Comparison of ENCODE assay signal across 17 mouse cellular contexts in the genomic region with DNA sequence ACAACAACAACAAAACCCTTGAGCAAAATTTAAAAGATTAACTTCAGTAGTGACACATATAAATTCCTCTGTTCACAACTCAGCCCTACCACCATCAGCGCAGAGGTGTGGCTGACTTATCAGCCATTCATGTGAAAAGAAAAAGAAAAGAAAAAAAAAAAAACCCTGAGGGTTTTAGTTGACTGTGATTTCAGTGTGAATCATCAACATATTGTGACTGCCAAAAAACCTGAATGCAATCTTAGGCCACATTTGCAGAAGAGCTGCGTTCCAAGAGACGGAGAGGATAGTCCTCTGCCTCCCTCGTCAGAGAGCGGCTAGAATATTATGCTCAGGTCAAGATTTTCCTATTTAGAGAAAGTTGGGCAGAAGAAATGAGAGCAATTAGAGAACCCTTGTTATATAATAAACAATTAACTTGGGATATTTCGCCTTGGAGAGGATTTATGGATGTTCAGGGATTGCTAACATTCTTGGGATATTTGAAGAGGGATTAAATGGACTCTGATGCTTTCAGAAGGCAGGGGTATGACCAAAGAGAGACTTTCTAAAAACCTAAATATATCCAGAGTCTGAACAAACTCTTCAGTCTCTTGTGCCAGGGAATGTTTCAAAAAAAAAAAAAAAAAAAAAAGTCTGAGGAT. TPM values are rescaled to one million over a fixed set of nuclear protein-coding genes. Genes with fewer than 3 reads are reported as not detected.
DNase-seq lines count a peak whose midpoint lies in the region; ATAC-seq and TF ChIP-seq lines count a peak whose summit lies in the region.
"Had no signal": no experiment of that assay in that cellular context is flagged by ENCODE, and none has a peak within 500 bp of the region (broad histone marks: within the 10 kb centered on the region; RNA-seq: fewer than 3 reads in every experiment).

No protein-coding gene starts in this region.

- no peak overlapping the region for H3K4me2 ChIP-seq in heart, postnatal 0 days (ENCODE audit: low read depth, low read length)
- H3K4me2 ChIP-seq: forebrain, embryonic 15.5 days; heart, embryonic 13.5 days; hindbrain, embryonic 12.5 days had no signal

- TF ChIP-seq EP300 in heart, postnatal 0 days (IDR thresholded peaks at IDR 0.05; ENCODE audit: low read depth) = no peak

- H3K4me3 ChIP-seq in heart, postnatal 0 days (ENCODE audit: low read depth, low read length) = no peak overlapping the region
- H3K4me3 ChIP-seq in embryonic fibroblast, embryonic 13.5 days (ENCODE audit: insufficient read depth, low read length) = no peak overlapping the region
- H3K4me3 ChIP-seq: forebrain, embryonic 15.5 days; heart, embryonic 13.5 days; hindbrain, embryonic 12.5 days had no signal

- H3K4me1 ChIP-seq in heart, postnatal 0 days (ENCODE audit: control insufficient read depth, insufficient read depth) = peaks cover 31% of the 10 kb centered on the region
- peaks cover 10% of the 10 kb centered on the region for H3K4me1 ChIP-seq in embryonic fibroblast, embryonic 13.5 days (ENCODE audit: control insufficient read depth, insufficient read depth, low read length)
- H3K4me1 ChIP-seq: forebrain, embryonic 15.5 days; hindbrain, embryonic 12.5 days had no signal

- no peaks in the 10 kb centered on the region; the same call in 1 of the 2 replicates for H3K36me3 ChIP-seq in heart, postnatal 0 days (replicated peaks; ENCODE audit: control insufficient read depth, insufficient read depth, low read length)
- H3K36me3 ChIP-seq: forebrain, embryonic 15.5 days; heart, embryonic 13.5 days; hindbrain, embryonic 12.5 days had no signal

- peak overlapping the region; percentile 75 for H3K27ac ChIP-seq in heart, postnatal 0 days (ENCODE audit: low read depth)
- peak overlapping the region; percentile 89 for H3K27ac ChIP-seq in embryonic fibroblast, embryonic 13.5 days (ENCODE audit: insufficient read depth, low read length)
- H3K27ac ChIP-seq: forebrain, embryonic 15.5 days; hindbrain, embryonic 12.5 days; liver, embryonic 14.5 days had no signal

- no peaks in the 10 kb centered on the region for H3K9me3 ChIP-seq in heart, postnatal 0 days (replicated peaks; ENCODE audit: control insufficient read depth, low read length)
- H3K9me3 ChIP-seq: forebrain, embryonic 15.5 days; heart, embryonic 13.5 days; hindbrain, embryonic 12.5 days had no signal

- no peak for TF ChIP-seq POLR2A in embryonic fibroblast, embryonic 13.5 days (IDR thresholded peaks at IDR 0.05; ENCODE audit: low read depth, low read length)

- peak; percentile 22 for DNase-seq in adrenal gland, postnatal 14 days
- no peak for DNase-seq in adrenal gland, adult 8-10 months
- no peak for DNase-seq in heart, postnatal 0 days (ENCODE audit: low spot score)
- DNase-seq in heart, postnatal 4 days = no peak
- DNase-seq in 3T3-L1 (ENCODE audit: low read depth, low spot score) = peak; percentile 89
- no peak for DNase-seq in layer of hippocampus, postnatal 10 days (ENCODE audit: low spot score in 2 of 2)
- DNase-seq: B cell, adult 2 months; gastrocnemius, postnatal 14 days; left cerebral cortex, postnatal 4 days; lung, postnatal 10 days; thymus, postnatal 25 days had no signal

- no peak for TF ChIP-seq CTCF in heart, postnatal 0 days (IDR thresholded peaks at IDR 0.05; ENCODE audit: low read depth)
- no peak for TF ChIP-seq CTCF in embryonic fibroblast, embryonic 13.5 days (IDR thresholded peaks at IDR 0.05; ENCODE audit: borderline replicate concordance, insufficient read depth, low read length)

- H3K9ac ChIP-seq in heart, postnatal 0 days (replicated peaks; ENCODE audit: low read depth, low read length) = no peak overlapping the region
- H3K9ac ChIP-seq: forebrain, embryonic 15.5 days; heart, embryonic 13.5 days; hindbrain, embryonic 12.5 days; liver, embryonic 14.5 days had no signal

- WGBS in heart, postnatal 0 days = 75% methylated on average over 6 of the region's 6 CpGs

- no peak for ATAC-seq in heart, postnatal 0 days (ENCODE audit: insufficient read depth, low read depth)
- ATAC-seq in megakaryocyte-erythroid progenitor cell, adult 5-6 weeks (replicated peaks; ENCODE audit: low FRiP score, low TSS enrichment, poor library complexity, severe bottlenecking) = no peak
- ATAC-seq: forebrain, embryonic 15.5 days had no signal

- H3K27me3 ChIP-seq in heart, postnatal 0 days (ENCODE audit: control insufficient read depth, insufficient read depth, low read length) = no peaks in the 10 kb centered on the region
- H3K27me3 ChIP-seq: forebrain, embryonic 15.5 days; hindbrain, embryonic 12.5 days had no signal

RNA-seq across cellular contexts. Expression of a gene that starts 21.0 kb away (rescaled TPM):
- total RNA-seq in adrenal gland, postnatal 14 days (2021) = 11.8 and 12.1 TPM in 2 replicates
- 10 to 100 TPM; 20.1 to 30.3 (median 26.3) TPM for total RNA-seq in adrenal gland, adult 8-10 months (2022)
- total RNA-seq in heart, postnatal 0 days (2014; rRNA removed; ENCODE audit: low replicate concordance) = 36.0 and 37.2 TPM in 2 replicates
- polyA plus RNA-seq in heart, postnatal 0 days (2015; fragmentation: Nextera tagmentation; extraction: Ambion mirVana) = 2.1 and 2.5 TPM in 2 replicates
- 10 to 100 TPM; 41.3 to 43.2 TPM for total RNA-seq in heart, postnatal 4 days (2021)
- 18.6 and 39.8 TPM in 2 replicates for polyA plus RNA-seq in embryonic fibroblast, embryonic 13.5 days (2011; ENCODE audit: insufficient read length, low read depth, missing spikeins)
- total RNA-seq in layer of hippocampus, postnatal 10 days (2021) = 1 to 10 TPM; 6.0 to 6.2 TPM
- total RNA-seq in megakaryocyte-erythroid progenitor cell, adult 5-6 weeks (2014; fragmentation: Nextera tagmentation) = 14.0 and 14.9 TPM in 2 replicates
- total RNA-seq in megakaryocyte-erythroid progenitor cell, adult 5-6 weeks (2017) = 8.7 and 24.8 TPM in 2 replicates

Comparison
In these comparisons a context has a peak if more than half of its experiments do, and no peak if none do; other contexts are left out.
1. DNase-seq: peak in adrenal gland, postnatal 14 days (single experiment) and 3T3-L1 (single experiment); none in adrenal gland, adult 8-10 months (single experiment), heart, postnatal 0 days (single experiment), heart, postnatal 4 days (single experiment) and layer of hippocampus, postnatal 10 days (0 of 2).